Mouse (Mus musculus) limb, embryonic 14.5 days (tissue): Measurements from ENCODE around the gene Trib2. TPM values are rescaled to one million over a fixed set of nuclear protein-coding genes. Genes with fewer than 3 reads are reported as not detected.

Source experiments
- ATAC-seq: fragments of 200-750 bp; cut with Nextera tagmentation; 2 replicates; pipeline ENCODE4 v1.8.0; 2017; ENCODE audit warnings: low read depth, moderate number of reproducible peaks, moderate TSS enrichment; ENCODE audit not compliant: low FRiP score
- DNase-seq: peaks from one replicate; pipeline ENCODE4 v3.0.0-alpha.2; 2015; ENCODE audit warnings: low spot score
- H3K27ac ChIP-seq: fragments of 300-500 bp; sonication (generic); replicated peaks from 2 replicates; pipeline ENCODE4 v1.5.1; 2014; ENCODE audit warnings: low read depth, mild to moderate bottlenecking, low read length, moderate library complexity, mixed read lengths
- H3K27me3 ChIP-seq: fragments of 300-500 bp; sonication (generic); 2 replicates; pipeline ENCODE4 v1.6.1; 2014; ENCODE audit warnings: low read length, mixed read lengths; ENCODE audit not compliant: control insufficient read depth, insufficient read depth
- H3K36me3 ChIP-seq: fragments of 300-500 bp; sonication (generic); 2 replicates; pipeline ENCODE4 v1.6.1; 2014; ENCODE audit warnings: mild to moderate bottlenecking, low read length, moderate library complexity, mixed read lengths; ENCODE audit not compliant: control insufficient read depth, insufficient read depth
- H3K4me1 ChIP-seq: fragments of 300-500 bp; sonication (generic); 2 replicates; pipeline ENCODE4 v1.6.1; 2014; ENCODE audit warnings: antibody characterized with exemption, low read length, mixed read lengths; ENCODE audit not compliant: control insufficient read depth, insufficient read depth
- H3K4me2 ChIP-seq: fragments of 300-500 bp; sonication (generic); replicated peaks from 2 replicates; pipeline ENCODE4 v1.6.1; 2014; ENCODE audit warnings: low read depth, mild to moderate bottlenecking, low read length, moderate library complexity; ENCODE audit not compliant: severe bottlenecking
- H3K4me3 ChIP-seq: fragments of 300-500 bp; sonication (generic); replicated peaks from 2 replicates; pipeline ENCODE4 v1.5.1; 2014; ENCODE audit warnings: low read length
- H3K9ac ChIP-seq: fragments of 300-500 bp; sonication (generic); 2 replicates; pipeline ENCODE4 v1.6.1; 2014; ENCODE audit warnings: mild to moderate bottlenecking, low read depth, low read length, moderate library complexity; ENCODE audit not compliant: severe bottlenecking
- H3K9me3 ChIP-seq: fragments of 300-500 bp; sonication (generic); 2 replicates; pipeline ENCODE4 v1.6.1; 2016; ENCODE audit warnings: low read length; ENCODE audit not compliant: control insufficient read depth
- POLR2A ChIP-seq: fragments of 200-500 bp; IDR thresholded peaks from 2 replicates; pipeline ENCODE4 v1.8.0; 2012; ENCODE audit warnings: inconsistent platforms, mild to moderate bottlenecking, moderate library complexity, borderline replicate concordance; ENCODE audit not compliant: insufficient read depth, insufficient read length; ENCODE audit errors: extremely low read depth
- WGBS: fragments of 180-500 bp; shearing (Covaris S2); extraction: QIAGEN DNeasy Blood & Tissue Kit; methylation state at CpG from one replicate; pipeline ENCODE4 v1.1.7; 2014; 5-methylcytosine and 5-hydroxymethylcytosine counted together
- polyA plus RNA-seq, 2 experiments: library from polyadenylated mRNA; depleted of rRNA in 1 of 2; stranded (reverse) in 1 of 2; unstranded in 1 of 2; fragments of >200 nt; fragmentation: Nextera tagmentation in 1 of 2; extraction: Ambion mirVana in 1 of 2; gene quantifications; 2 replicates each; pipeline versions ENCODE4 v1.2.1 to v1.2.3; 2012 to 2014

The Trib2 gene
- polyA plus RNA-seq, 2 experiments: 44.7 to 64.2 TPM

- Histone ChIP-seq H3K4me1 (peaks cover 21% of the 10 kb centered on the region), H3K27me3 (no peaks in the 10 kb centered on the region), H3K9ac (peak overlapping the region; percentile 84), H3K36me3 (no peaks in the 10 kb centered on the region), H3K27ac (peak overlapping the region; percentile 97), H3K4me3 (peak overlapping the region; percentile 67), H3K4me2 (peak overlapping the region; percentile 73), H3K9me3 (no peaks in the 10 kb centered on the region)
- DNase-seq (peak; percentile 36), ATAC-seq (no peak)
- no peak; the same call in 1 of the 2 replicates for TF ChIP-seq POLR2A
- WGBS: under 1% methylated on average over 23 of the region's 23 CpGs
Measured at GRCm38 (mm10) chr12:15815170-15815575, 1.5 kb downstream of the Trib2 start.

DNA sequence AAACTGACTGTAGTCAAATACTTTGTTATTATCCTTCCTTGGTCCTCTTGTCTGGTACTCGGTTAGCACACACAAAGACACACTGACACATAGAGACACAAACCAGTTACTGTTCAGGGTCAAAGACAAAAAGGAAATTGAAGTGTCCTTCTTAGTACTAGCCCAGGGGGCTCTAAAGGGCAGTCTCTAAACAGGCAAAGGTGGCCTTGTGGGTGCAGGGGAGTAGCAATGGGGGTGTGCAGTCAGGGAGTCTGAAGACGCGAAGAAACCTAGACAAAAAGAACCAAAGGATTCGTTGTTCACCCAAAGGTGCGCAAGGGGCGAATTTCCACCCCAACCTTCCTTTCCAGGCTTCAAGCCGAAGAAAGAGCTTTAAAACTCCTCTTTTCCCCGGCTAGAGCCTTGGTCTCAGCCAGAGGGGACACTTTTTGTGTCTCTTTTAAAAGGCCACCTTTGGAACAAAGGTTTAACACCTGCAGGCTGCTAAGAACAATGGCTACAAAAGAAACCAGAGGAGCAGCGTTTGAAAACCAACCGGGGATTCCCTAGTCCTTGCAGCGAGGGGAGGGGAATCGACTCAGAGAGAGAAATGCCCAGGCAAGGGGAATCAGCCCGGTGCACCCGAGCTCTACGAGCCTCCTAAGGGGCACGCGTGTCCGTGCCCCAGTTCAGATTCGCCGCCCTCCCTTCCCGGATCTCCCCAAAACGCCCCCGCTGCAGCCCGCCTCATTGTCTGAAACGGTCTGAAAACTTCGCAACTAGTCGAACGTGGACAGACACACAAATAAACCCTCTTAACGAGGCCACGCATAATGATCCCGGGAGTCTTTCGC, 2.3 kb downstream of the Trib2 start:
- Histone ChIP-seq H3K4me1 (peaks cover 27% of the 10 kb centered on the region), H3K4me2 (peak overlapping the region; percentile 73), H3K27ac (peak overlapping the region; percentile 97), H3K9ac (peak overlapping the region; percentile 84), H3K36me3 (peaks cover 5% of the 10 kb centered on the region), H3K9me3 (no peaks in the 10 kb centered on the region), H3K4me3 (peak overlapping the region; percentile 67), H3K27me3 (no peaks in the 10 kb centered on the region)
- no peak for TF ChIP-seq POLR2A
- ATAC-seq (no peak), DNase-seq (peak; percentile 64)
- 1% methylated on average over 32 of the region's 32 CpGs for WGBS

- H3K27ac ChIP-seq: peak overlapping the region; percentile 52; the same call in 1 of the 2 replicates
- peak overlapping the region; percentile 84 for H3K9ac ChIP-seq
- H3K9me3 ChIP-seq: no peaks in the 10 kb centered on the region
- H3K36me3 ChIP-seq: peaks cover 10% of the 10 kb centered on the region
- H3K4me2 ChIP-seq: peak overlapping the region; percentile 73
- no peak for TF ChIP-seq POLR2A
- H3K4me1 ChIP-seq: peaks cover 27% of the 10 kb centered on the region
- no peaks in the 10 kb centered on the region for H3K27me3 ChIP-seq
- H3K4me3 ChIP-seq: peak overlapping the region; percentile 67
- 5% methylated on average over 5 of the region's 5 CpGs for WGBS
- ATAC-seq (no peak), DNase-seq (no peak)
Measured at GRCm38 (mm10) chr12:15813819-15814165, 2.9 kb downstream of the Trib2 start.

GRCm38 (mm10) chr12:15813133-15813818, 3.4 kb downstream of the Trib2 start:
- Histone ChIP-seq H3K4me1 (peaks cover 27% of the 10 kb centered on the region), H3K36me3 (peaks cover 15% of the 10 kb centered on the region), H3K9ac (peak overlapping the region; percentile 84), H3K27me3 (no peaks in the 10 kb centered on the region), H3K9me3 (no peaks in the 10 kb centered on the region), H3K4me3 (peak overlapping the region; percentile 67), H3K4me2 (peak overlapping the region; percentile 73), H3K27ac (peak overlapping the region; percentile 52; the same call in 1 of the 2 replicates)
- no peak for TF ChIP-seq POLR2A
- 14% methylated on average over 12 of the region's 12 CpGs for WGBS
- DNase-seq (peak; percentile 55), ATAC-seq (no peak)

GRCm38 (mm10) chr12:15812139-15812962, 4.4 kb downstream of the Trib2 start:
- peak; percentile 47 for DNase-seq

More at GRCm38 (mm10) chr12:15812139-15812962, 4.4 kb downstream of the Trib2 start:
- no peak for ATAC-seq
- WGBS: 23% methylated on average over 6 of the region's 6 CpGs
- Histone ChIP-seq H3K4me1 (peaks cover 26% of the 10 kb centered on the region), H3K27me3 (no peaks in the 10 kb centered on the region), H3K9ac (peak overlapping the region; percentile 22), H3K9me3 (no peaks in the 10 kb centered on the region), H3K4me3 (peak overlapping the region; percentile 67), H3K27ac (no peak overlapping the region), H3K36me3 (peaks cover 24% of the 10 kb centered on the region), H3K4me2 (peak overlapping the region; percentile 73)
- no peak for TF ChIP-seq POLR2A
